Mouse (Mus musculus) cerebellum, adult 2 months (tissue): Measurements from ENCODE around the gene Cnga4.
"Not testable (repeated sequence)": the region's sequence is repeated elsewhere in the genome, so short reads cannot be mapped to it uniquely, and the experiment has no call there.

Experiments used
- CTCF ChIP-seq: fragments of 200-500 bp; IDR thresholded peaks from 2 replicates; pipeline ENCODE4 v1.5.1; 2011; ENCODE audit warnings: low read depth, mild to moderate bottlenecking, control low read depth, low read length, moderate library complexity, borderline replicate concordance; ENCODE audit not compliant: insufficient read depth
- POLR2A ChIP-seq: fragments of 200-500 bp; IDR thresholded peaks from 2 replicates; pipeline ENCODE4 v1.6.1; 2011; ENCODE audit warnings: low read length, control low read depth, borderline replicate concordance; ENCODE audit not compliant: insufficient read depth

- not testable (repeated sequence) for TF ChIP-seq POLR2A, CTCF
These were observed 47.9 kb upstream of the Cnga4 start for GRCm38 (mm10) chr7:105356487-105356886.
